Mouse (Mus musculus): ENCODE results near the gene D10Wsu102e.
"Not testable (repeated sequence)": the region's sequence is repeated elsewhere in the genome, so short reads cannot be mapped to it uniquely, and the experiment has no call there.

Gene D10Wsu102e

DNA sequence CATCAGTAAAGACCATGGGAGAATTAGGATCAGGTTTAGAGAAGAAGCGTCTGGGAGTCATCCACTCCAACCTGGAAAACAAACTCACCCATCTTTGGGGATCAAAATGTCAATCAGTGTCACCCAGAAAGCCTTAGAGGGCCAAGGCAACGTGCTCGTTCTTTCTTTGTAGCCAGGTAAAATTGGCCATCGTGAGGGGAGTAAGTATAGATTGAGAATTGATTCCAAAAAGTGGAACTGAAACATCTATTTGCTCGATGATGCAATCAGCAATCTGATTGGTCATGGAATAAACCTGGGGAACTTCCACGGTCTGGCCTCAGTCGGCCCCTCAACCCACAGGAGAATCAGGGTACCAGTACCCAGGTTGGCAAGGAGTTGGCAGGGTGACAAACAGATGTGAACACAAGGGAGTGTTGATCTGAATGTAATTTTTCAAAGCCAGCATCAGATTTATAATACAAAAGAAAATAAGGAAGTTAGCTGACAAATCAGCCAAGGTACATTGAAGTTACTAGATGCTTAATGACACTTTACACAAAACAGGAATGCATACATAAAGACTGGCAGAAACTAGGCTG lies 25.4 kb downstream of the D10Wsu102e start:
- no peak for DNase-seq (ENCODE audit: low spot score in 2 of 2)

DNA sequence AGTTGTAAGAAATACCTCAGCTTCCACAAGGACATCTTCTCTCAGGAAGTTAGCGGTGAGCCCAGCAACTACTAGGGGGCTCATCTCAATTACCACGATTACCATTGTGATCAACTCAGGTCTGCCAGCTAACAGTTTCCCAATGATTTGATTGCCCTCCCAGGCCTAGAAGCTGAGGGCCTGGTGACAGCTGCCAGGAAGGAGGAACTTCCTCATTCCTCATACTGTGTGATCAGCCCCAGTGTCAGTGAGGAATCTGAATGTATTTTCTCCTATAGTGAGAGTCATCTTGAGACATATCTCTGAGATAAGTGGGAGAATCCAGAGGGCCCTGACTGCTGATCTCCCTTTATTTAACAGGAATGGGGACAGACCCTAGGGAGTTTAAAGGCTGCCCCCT lies 37.3 kb downstream of the D10Wsu102e start:
- no peak for DNase-seq (ENCODE audit: low spot score in 2 of 2)

DNA sequence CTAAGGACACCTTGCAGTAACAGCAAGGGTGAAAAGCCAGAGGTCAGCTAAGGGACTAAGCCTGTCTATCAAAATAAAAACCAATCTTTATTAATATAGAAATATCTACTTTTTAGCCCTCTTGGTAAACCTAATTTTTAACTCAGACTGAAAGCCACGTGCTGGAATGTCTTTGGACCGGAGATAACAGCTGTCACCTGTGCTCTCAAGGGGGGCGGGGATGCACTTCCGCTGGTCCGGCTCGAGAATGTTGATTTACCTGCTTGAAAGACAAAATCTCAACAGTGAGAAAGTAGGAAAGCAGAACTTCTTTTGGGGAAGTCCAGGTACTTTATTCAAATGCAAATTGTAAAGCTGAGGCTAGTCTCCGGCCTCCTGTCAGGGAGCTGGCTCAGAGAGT lies 40.9 kb downstream of the D10Wsu102e start:
- DNase-seq (ENCODE audit: low spot score in 2 of 2) = not testable (repeated sequence)

DNA sequence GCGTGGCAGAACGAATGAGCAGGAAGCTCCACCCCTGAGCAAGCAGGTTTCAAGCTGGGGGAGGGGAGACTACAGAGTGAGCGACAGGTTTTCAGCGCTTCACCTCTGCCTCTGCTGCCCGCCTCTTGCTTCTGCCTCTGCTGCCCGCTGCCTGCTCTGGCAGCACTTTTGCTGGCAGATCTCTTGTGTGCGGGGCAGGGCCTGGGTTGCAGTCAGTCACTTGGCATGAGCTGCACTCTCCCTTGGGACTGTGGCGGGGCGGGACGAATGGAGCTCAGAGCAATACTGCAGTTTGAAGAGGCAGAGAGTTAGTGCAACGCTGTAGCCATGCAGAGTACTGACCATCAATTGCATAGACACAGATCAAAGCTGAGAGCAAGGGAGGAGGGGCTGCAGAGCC lies 45.0 kb downstream of the D10Wsu102e start:
- no peak for DNase-seq (ENCODE audit: low spot score in 2 of 2)

DNA sequence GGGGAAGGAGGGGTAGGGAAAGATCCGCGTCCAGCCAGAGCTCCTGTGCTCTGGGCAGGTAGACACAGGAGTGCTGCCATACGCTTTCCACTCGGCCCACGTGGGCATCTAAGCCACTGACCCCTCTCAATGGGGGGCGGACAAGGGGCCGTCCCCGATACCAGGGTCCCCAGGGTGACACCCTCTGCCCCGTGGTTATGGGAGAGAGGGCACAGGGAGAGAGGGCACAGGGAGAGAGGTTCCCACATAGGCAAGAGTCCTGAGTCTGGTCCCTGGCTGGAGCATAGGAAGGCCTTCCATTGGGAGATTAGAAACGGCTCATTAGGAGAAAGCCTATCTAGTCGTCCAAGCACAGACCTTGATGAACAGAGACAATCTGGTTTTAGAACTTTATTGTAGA lies 45.7 kb downstream of the D10Wsu102e start:
- no peak for DNase-seq (ENCODE audit: low spot score in 2 of 2)

DNA sequence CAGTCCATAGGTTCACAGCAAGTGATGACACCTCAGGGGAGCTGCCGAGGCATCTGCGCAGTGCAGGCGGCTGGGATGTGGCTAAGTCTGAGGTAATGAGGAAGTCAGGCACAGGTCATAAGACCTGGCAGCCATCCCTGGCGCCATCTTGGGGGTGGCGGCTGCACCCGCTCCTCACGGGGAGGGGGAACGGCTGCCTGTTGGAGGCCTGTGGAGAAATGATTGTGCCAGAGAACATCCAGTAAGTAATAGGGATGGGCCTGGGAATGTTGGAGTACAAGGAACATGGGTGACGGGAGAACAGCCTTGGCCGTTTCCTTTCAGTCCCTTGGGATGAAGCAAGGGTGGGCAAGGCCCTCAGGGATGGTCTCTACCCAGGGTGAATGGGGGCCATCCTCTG lies 47.1 kb downstream of the D10Wsu102e start:
- DNase-seq (ENCODE audit: low spot score in 2 of 2) = no peak

DNA sequence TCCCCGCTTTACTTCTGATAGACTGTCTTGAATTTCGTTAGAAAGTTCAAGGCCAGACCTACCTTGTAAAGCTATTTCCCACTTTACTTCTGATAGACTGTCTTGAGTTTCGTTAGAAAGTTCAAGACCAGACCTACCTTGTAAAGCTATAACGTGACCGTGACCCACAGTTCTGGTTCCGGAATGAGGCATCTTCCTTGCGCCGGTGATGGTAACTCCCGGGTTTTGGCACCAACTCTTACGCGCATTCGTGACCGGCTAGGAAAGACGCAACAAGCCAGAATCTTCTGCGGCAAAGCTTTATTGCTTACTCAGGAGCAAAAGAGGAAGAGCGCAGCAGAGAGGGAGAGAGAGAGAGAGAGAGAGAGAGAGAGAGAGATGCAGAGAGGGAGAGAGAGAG lies 58.4 kb downstream of the D10Wsu102e start:
- not testable (repeated sequence) for DNase-seq (ENCODE audit: low spot score in 2 of 2)

DNA sequence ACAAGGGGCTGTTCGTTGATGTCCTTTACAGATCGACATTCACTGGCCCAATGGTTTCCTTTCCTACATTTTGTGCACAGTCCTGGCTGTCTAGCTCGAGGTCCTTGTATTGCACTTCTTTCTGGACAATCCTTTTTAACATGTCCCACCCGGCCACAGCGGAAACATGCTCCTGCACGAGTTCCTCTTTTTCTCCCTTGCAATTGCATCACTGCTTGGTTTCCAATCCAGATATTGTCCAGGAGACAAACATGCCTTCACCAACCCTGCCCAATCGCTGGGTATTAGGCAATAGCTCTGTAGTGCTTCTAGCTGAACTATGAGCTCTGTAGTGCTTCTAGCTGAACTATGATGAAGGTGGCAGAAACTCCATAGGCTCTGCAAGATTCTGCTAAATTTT lies 88.6 kb downstream of the D10Wsu102e start:
- no peak for DNase-seq (ENCODE audit: low spot score in 2 of 2)

DNA sequence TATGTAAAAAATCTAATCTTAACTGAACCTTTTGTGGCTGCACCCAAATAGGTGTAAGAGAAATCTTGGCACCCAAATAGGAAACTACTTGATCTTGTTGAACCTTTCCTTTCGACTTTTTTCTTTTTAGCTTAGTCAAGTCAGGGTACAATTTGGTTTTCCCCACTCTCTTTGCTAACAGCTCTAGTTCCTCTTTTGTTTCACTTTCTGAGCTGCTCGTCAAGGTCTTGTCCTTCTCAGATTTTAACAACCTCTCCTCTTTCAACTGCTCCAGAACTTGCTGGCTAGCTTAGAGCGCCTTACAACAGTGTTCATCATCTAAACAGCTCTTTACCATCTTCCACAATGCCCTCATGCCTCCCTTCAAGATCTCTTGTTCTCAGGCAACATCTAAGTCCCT lies 97.5 kb downstream of the D10Wsu102e start:
- no peak for DNase-seq (ENCODE audit: low spot score in 2 of 2)

DNA sequence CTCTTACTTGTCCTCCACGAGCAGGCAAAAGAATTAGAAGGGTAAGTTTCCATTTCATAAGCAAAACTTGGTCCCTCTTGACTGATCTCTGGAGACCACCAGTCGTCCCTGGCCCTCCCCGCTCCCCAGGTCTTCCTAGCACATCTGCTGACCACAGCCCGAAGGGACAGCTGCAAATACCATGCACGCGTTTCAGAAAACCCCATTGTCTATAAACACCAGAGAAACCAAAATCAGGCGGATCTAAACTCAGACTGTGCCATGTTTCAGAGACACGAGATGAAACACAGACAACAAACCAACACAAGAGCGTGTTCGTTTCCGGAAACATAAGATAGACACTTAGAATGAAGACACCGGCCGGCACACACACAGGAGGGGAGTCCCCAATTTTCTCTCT lies 115.2 kb downstream of the D10Wsu102e start:
- DNase-seq (ENCODE audit: low spot score in 2 of 2) = no peak

DNA sequence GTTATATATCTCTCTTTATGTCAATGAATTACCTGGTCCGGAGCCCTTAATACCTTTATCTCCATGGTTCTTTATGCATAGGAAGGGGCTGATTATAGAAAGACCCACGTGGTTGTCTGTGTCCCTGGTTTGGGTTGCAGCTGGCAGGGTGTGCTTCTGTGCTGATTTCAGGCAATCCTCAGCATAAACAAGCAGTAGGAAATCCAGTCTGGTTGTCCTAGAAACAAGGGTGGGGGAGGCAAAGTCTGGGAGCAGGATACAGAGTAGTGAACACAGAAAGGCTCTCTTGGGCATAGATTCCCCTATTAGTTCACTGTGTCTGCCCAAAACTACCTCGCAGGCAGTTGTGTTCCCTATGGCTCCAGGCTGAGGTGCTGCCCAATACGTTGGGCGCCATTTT lies 117.3 kb downstream of the D10Wsu102e start:
- no peak for DNase-seq (ENCODE audit: low spot score in 2 of 2)

DNA sequence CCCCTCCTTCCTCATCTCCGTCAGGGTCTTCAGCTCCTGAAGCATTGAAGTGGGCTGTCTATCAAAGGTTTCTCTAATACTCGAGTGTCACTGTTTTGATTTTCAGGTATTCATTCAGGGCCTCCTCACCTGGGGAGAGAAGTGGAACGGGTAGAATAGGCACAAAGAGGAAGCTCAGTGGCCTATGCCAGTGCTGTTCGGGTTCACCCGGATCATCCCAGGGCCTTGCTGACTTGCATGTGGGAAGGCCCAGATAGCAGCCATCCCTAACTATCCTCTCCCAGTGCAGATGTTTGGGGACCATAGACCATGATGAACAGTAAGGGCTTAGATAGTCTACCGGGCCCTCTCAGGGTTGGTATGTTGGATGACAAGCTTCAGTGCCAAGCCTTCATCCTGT lies 130.5 kb downstream of the D10Wsu102e start:
- DNase-seq (ENCODE audit: low spot score in 2 of 2) = no peak

DNA sequence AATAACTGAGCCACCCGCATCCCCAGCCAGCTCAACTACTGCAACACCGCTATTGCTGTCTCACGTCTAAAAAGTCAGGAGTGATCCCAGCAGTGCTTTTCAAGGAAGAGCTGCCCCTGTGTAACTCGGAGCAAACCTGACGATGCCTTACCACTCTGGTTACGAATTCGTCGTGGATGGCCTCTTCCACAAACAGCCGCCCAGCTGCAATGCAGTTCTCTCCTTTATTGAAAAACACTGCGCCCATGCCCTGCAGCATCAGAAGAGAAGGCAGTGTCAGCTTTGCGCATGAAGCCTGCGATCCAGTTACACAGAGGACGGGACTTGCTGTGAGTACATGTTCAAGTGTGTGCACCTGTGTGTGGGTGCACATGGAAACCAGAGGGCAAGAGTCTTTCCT lies 137.3 kb downstream of the D10Wsu102e start:
- no peak for DNase-seq (ENCODE audit: low spot score in 2 of 2)

DNA sequence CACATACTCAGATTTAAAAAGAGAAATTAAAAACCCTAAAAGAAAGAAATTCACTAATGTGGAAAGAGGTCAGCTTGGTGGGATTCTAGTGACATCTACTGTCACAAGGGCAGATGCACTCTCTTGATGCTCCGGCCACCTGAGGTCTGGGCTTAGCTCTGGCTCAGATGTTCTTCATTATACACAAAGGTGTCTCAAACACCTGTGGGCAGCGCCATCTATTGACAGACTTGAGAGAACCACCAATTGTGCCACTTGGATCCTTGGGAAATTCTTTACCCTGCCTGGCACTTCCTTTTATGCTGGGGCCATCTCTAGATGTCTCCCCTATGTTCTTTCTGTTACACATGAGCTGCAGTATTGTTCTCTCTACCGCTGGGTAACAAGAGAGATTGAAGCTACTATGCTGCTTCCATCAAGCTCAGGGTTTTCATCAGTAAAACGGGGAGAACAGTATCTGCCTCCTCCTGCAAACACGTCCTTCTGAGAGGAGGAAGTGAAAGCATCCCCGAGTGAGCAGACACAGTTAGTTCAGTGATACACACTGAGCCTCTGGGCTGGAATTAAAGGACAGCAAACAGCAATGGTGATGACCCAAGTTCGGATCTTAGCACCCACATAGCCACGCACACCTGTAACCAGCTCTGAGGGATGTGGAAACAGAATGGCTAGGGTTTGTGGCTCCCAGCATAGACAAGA lies 149.1 kb downstream of the D10Wsu102e start:
- peak in 1 of 2 experiments; percentile 17 for DNase-seq (ENCODE audit: low spot score in 2 of 2)

DNA sequence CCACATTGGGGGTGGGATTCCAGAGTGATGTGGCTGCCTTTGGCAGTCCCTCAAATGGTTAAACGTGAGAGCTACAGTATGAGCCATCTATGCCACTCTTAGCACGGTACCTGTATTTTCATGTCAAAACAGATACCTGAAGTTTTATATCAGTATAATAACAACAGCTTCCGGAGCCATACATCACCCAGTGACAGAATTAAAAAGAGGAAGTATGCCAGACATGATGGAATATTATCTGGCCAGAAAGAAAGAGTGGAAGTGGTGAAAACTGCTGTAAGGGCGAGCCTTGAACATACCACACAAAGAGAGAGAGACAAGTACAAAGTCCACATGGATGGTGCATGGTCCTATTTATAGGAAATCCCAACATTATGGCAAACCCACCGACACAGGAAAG lies 151.3 kb downstream of the D10Wsu102e start:
- no peak for DNase-seq (ENCODE audit: low spot score in 2 of 2)

DNA sequence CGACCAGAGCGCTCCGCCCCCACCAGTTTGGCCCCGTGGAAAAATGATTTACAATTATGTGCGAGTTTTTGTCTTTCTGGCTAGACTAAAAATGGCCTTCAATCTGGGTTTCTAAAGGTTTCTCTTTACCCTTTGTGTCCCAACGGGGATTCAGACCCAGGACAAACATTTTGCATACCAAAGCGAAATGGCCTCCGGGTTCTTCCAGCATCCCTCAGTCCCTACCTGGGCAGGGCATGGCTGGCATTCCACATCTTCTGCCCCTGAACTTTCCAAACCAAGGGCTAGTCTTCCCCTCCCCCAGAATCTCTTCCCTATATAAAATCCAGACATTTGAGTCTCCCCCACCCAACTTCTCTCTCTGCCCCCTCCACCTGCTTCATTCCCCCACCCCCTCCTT lies 153.7 kb downstream of the D10Wsu102e start:
- no peak for DNase-seq (ENCODE audit: low spot score in 2 of 2)

DNA sequence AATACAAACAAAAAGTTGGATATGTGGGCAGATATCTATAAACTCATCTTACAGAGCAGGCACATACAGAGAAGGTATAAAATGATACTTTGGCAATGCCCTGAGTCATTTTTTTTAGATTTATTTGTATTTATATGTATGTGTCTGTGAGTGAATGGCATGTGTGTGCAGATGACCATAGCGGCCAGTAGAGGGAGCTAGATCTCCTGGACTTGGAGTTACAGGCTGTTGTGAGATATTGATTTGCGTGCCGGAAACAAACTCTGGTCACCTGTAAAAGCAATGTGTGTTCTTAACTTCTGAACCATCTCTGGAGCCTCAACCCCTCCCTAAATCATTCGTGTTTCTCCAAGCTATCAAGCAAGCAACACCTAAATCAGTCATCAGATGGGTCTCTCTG lies 161.0 kb downstream of the D10Wsu102e start:
- DNase-seq (ENCODE audit: low spot score in 2 of 2) = no peak

DNA sequence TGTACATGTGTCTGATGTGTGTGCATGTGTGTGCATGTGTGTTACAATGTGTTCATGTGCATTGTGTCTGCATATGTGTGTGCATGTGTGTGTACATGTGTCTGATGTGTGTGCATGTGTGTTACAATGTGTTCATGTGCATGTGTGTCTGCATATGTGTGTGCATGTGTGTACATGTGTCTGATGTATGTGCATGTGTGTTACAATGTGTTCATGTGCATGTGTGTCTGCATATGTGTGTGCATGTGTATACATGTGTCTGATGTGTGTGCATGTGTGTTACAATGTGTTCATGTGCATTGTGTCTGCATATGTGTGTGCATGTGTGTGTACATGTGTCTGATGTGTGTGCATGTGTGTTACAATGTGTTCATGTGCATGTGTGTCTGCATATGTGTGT lies 164.2 kb downstream of the D10Wsu102e start:
- not testable (repeated sequence) for DNase-seq (ENCODE audit: low spot score in 2 of 2)

DNA sequence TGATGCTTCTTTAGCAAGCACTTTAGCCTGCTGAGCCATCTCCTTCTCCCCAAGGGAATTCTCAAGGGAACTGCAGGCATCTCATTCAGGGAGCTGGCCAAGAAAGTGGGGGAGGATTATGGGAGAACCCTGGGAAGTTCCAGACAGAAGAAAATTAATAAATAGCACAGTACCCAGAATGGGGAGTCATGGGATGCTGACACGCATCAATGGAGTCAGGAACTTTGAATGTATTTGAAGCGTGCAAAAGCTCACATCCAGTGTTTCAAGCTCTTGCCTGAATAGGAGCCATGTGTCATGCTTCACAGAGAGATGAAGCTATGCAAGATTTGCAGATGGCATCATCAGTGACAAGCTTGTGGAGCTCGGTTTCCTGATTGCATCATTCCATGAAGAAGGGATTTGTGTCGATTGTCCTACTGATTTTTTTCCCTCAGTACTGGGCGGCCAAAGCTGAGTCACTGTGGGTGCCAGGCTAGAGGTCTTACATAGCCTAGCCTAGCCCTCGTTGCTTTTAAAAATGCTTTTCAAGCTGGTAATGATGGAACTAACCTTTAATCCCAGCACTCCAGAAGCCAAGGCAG lies 170.5 kb downstream of the D10Wsu102e start:
- no peak for DNase-seq (ENCODE audit: low spot score in 2 of 2)

DNA sequence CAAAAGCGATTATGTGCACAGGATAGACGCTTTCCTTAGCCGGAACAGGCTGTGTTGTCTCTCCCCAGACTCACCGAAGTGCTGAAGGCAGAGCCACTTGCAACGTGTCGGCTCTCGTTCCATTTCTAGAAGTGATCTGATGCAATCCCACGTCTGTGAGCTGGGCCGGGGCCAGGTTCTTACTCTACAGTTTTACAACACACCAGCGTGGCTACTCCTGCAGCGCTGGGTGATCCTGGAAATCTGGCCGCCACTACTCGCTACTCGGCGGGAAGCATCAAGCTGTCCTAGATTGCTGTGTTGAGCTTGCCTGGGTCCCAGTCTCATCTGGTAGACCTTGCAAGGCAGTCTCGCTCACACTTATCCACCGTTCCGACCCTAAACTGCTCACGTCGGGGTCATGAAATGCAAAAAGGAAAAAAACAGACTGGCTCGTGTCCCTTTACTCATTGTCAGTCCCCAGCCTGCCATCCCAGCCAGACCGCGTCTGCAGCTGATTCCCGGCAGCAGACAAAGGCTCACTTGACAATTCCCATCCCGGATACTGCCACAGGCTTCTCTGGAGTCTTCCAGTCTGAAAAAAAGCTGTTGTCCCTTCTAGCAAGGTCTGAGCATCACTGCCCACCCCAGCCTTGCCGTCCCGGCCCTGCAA lies 173.4 kb downstream of the D10Wsu102e start:
- no peak for DNase-seq (ENCODE audit: low spot score in 2 of 2)

DNA sequence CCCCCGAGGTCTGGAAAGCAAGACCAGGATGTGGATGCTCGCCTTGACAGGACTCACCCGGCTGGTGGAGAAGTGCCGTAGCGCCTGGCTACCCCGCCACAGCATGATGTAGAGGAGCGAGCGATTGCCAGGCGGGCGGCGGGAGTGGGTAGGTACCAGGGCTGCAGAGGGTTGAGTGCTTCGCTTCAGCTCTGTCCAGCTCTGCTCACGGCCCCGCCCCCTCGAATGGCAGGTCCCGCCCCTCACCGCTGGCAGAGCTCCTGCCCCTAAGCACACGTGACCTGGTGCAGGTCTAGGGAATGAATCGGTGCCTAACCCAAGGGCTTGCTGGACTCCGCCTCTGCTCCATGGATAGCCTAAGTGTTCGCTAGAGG lies 173.9 kb downstream of the D10Wsu102e start, which contains the start of gene Aldh1l2:
Gene Aldh1l2 (minus strand): TSS at position 231 of the 374 bp plus-strand sequence.
- peak in 1 of 2 experiments; percentile 15 for DNase-seq (ENCODE audit: low spot score in 2 of 2)

DNA sequence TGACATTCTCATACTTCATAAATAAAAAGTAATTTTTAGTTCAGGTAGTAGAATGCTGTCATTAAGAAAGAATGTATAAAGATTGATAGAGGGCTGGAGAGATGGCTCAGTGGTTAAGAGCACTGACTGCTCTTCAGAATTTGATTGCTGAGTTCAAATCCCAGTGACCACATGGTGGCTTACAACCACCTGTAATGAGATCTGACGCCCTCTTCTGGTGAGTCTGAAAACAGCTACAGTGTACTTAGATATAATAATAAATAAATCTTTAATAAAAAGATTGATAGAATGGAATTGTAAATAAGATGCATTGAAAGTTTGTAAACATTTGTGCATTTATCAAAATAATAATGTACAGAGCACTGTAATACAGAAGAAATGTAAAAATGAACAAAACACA lies 176.4 kb downstream of the D10Wsu102e start:
- DNase-seq (ENCODE audit: low spot score in 2 of 2) = no peak
